Mouse (Mus musculus) activated CD4-positive, CD25-positive, alpha-beta regulatory T cell, adult 4 months (primary cell): Measurements from ENCODE around the gene Mak. TPM values are rescaled to one million over a fixed set of nuclear protein-coding genes. Genes with fewer than 3 reads are reported as not detected.
"Not testable (repeated sequence)": the region's sequence is repeated elsewhere in the genome, so short reads cannot be mapped to it uniquely, and the experiment has no call there.

ENCODE experiments used
- ATAC-seq: one replicate; pipeline ENCODE4 v1.8.0; 2017
- polyA plus RNA-seq, 2 experiments: library from polyadenylated mRNA; unstranded; fragments of 100-300 nt; shearing (Covaris generic); gene quantifications; one replicate each; pipeline ENCODE4 v1.2.1; 2017

Gene Mak
- polyA plus RNA-seq, 2 experiments from 2014 or later = 0.12 TPM; not detected in 1

- ATAC-seq = no peak
Measured at GRCm38 (mm10) chr13:41071617-41072016, 7.9 kb downstream of the Mak start.

GRCm38 (mm10) chr13:41067618-41068017 is 11.9 kb downstream of the Mak start:
- ATAC-seq = no peak

GRCm38 (mm10) chr13:41051965-41052364 is 27.5 kb downstream of the Mak start:
- no peak for ATAC-seq

GRCm38 (mm10) chr13:41047280-41047679 is 32.2 kb downstream of the Mak start:
- ATAC-seq = no peak

- ATAC-seq = no peak
Measured at GRCm38 (mm10) chr13:41045901-41046300, 33.6 kb downstream of the Mak start.

GRCm38 (mm10) chr13:41042511-41042910 is 37.0 kb downstream of the Mak start:
- no peak for ATAC-seq

GRCm38 (mm10) chr13:41030098-41030497 is 49.4 kb downstream of the Mak start:
- ATAC-seq = no peak

- ATAC-seq = no peak
Measured at GRCm38 (mm10) chr13:41022099-41022498, 57.4 kb downstream of the Mak start.

GRCm38 (mm10) chr13:41021607-41022006 is 57.9 kb downstream of the Mak start:
- ATAC-seq = no peak

GRCm38 (mm10) chr13:41020494-41020893 is 59.0 kb downstream of the Mak start:
- ATAC-seq = no peak

GRCm38 (mm10) chr13:41018756-41019591 is 60.5 kb downstream of the Mak start:
- ATAC-seq = no peak

- no peak for ATAC-seq
Measured at GRCm38 (mm10) chr13:41018236-41018635, 61.3 kb downstream of the Mak start.

- ATAC-seq = no peak
Measured at GRCm38 (mm10) chr13:41017832-41018231, 61.7 kb downstream of the Mak start.

GRCm38 (mm10) chr13:41016797-41017405 is 62.6 kb downstream of the Mak start:
- no peak for ATAC-seq

- ATAC-seq = peak; percentile 99
Measured at GRCm38 (mm10) chr13:41015829-41016634, 63.5 kb downstream of the Mak start, which contains the start of gene Tmem14c. Tmem14c (plus strand) TSS chr13:41016292.

- no peak for ATAC-seq
Measured at GRCm38 (mm10) chr13:41008946-41009345, 70.6 kb downstream of the Mak start.

- no peak for ATAC-seq
Measured at GRCm38 (mm10) chr13:41008271-41008670, 71.2 kb downstream of the Mak start.

GRCm38 (mm10) chr13:41006244-41006643 is 73.3 kb downstream of the Mak start:
- no peak for ATAC-seq

- ATAC-seq = no peak
Measured at GRCm38 (mm10) chr13:41002001-41002400, 77.5 kb downstream of the Mak start.

GRCm38 (mm10) chr13:41000926-41001639 is 78.4 kb downstream of the Mak start, which contains the start of gene Pak1ip1:
Pak1ip1 (plus strand) TSS chr13:41001023.
- ATAC-seq = peak; percentile 91

- ATAC-seq = no peak
Measured at GRCm38 (mm10) chr13:41000140-41000925, 79.2 kb downstream of the Mak start.

GRCm38 (mm10) chr13:40998537-40998936 is 81.0 kb downstream of the Mak start:
- ATAC-seq = not testable (repeated sequence)
